Mouse (Mus musculus) midbrain, embryonic 13.5 days (tissue): ENCODE results near the gene Dnajc24. TPM values are rescaled to one million over a fixed set of nuclear protein-coding genes. Genes with fewer than 3 reads are reported as not detected.

Experiments
- ATAC-seq: fragments of 200-750 bp; cut with Nextera tagmentation; 2 replicates; pipeline ENCODE4 v1.8.0; 2017; ENCODE audit warnings: mild to moderate bottlenecking, moderate TSS enrichment, moderate library complexity
- H3K27ac ChIP-seq: fragments of 300-500 bp; sonication (generic); 2 replicates; pipeline ENCODE4 v1.5.1; 2015; ENCODE audit warnings: inconsistent platforms, mild to moderate bottlenecking, moderate library complexity
- H3K27me3 ChIP-seq: fragments of 300-500 bp; sonication (generic); 2 replicates; pipeline ENCODE4 v1.6.1; 2015; ENCODE audit warnings: mild to moderate bottlenecking, inconsistent platforms
- H3K36me3 ChIP-seq: fragments of 300-500 bp; sonication (generic); 2 replicates; pipeline ENCODE4 v1.6.1; 2015; ENCODE audit warnings: mild to moderate bottlenecking, inconsistent platforms
- H3K4me1 ChIP-seq: fragments of 300-500 bp; sonication (generic); replicated peaks from 2 replicates; pipeline ENCODE4 v1.6.1; 2015; ENCODE audit warnings: inconsistent platforms
- H3K4me2 ChIP-seq: fragments of 300-500 bp; sonication (generic); replicated peaks from 2 replicates; pipeline ENCODE4 v1.6.1; 2015; ENCODE audit warnings: moderate library complexity, mild to moderate bottlenecking, inconsistent platforms
- H3K4me3 ChIP-seq: fragments of 300-500 bp; sonication (generic); replicated peaks from 2 replicates; pipeline ENCODE4 v1.5.1; 2015; ENCODE audit warnings: mild to moderate bottlenecking, inconsistent platforms
- H3K9ac ChIP-seq: fragments of 300-500 bp; sonication (generic); replicated peaks from 2 replicates; pipeline ENCODE4 v1.6.1; 2015; ENCODE audit warnings: mild to moderate bottlenecking, inconsistent platforms
- H3K9me3 ChIP-seq: fragments of 300-500 bp; sonication (generic); 2 replicates; pipeline ENCODE4 v1.6.1; 2016; ENCODE audit warnings: mild to moderate bottlenecking, inconsistent platforms
- WGBS: fragments of 180-500 bp; shearing (Covaris S2); methylation state at CpG from one replicate; pipeline ENCODE4 v1.1.7; 2015; 5-methylcytosine and 5-hydroxymethylcytosine counted together
- microRNA-seq: library from miRNA; unstranded; fragments of <30 nt; microRNA quantifications from one replicate; pipeline ENCODE4, GENCODE M21; 2016
- polyA plus RNA-seq: library from polyadenylated mRNA; unstranded; fragments of >200 nt; fragmentation: Nextera tagmentation; extraction: Ambion mirVana; gene quantifications from 2 replicates; pipeline ENCODE4 v1.2.1, GENCODE M21; 2015

Gene Dnajc24
- polyA plus RNA-seq, 1 experiment from 2014 or later = 37.9 TPM

GRCm38 (mm10) chr2:105963447-105963846 is 39.9 kb downstream of the Dnajc24 start:
- Histone ChIP-seq H3K9ac (no peak overlapping the region), H3K4me2 (no peak overlapping the region), H3K27me3 (no peaks in the 10 kb centered on the region), H3K36me3 (peaks cover 18% of the 10 kb centered on the region), H3K4me3 (no peak overlapping the region), H3K4me1 (no peaks in the 10 kb centered on the region), H3K9me3 (no peaks in the 10 kb centered on the region), H3K27ac (no peak overlapping the region)
- ATAC-seq = no peak
- WGBS = 73% methylated on average over 1 of the region's 1 CpGs

DNA sequence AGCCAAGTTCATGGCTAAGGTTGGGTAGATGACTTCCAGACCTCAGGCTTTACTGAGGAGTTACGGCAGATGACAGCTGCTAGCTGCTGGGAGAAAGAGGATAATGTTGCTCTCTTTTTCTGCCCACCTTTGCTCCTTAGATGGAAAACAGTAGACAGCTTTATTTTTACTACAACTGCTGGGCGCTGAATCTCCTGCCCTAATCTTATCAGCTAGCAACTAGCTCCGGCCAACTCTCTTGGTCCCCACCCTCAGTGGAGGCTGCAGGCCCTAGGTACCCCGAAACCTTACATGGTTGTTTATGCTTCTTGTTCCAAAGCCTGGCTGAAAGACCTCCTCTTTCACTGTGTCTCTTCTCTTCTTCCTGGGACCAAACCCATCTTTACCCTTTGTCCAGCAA is 49.5 kb downstream of the Dnajc24 start:
- Histone ChIP-seq H3K4me3 (no peak overlapping the region), H3K9me3 (no peaks in the 10 kb centered on the region), H3K9ac (no peak overlapping the region), H3K4me1 (no peaks in the 10 kb centered on the region), H3K27me3 (no peaks in the 10 kb centered on the region), H3K36me3 (no peaks in the 10 kb centered on the region), H3K4me2 (no peak overlapping the region), H3K27ac (no peak overlapping the region)
- ATAC-seq = no peak
- 92% methylated on average over 4 of the region's 4 CpGs for WGBS

- 100% methylated on average over 1 of the region's 1 CpGs for WGBS
- no peak for ATAC-seq
- H3K9ac ChIP-seq = no peak overlapping the region
Measured at GRCm38 (mm10) chr2:105951350-105951940, 51.9 kb downstream of the Dnajc24 start.

GRCm38 (mm10) chr2:105950131-105950530 is 53.2 kb downstream of the Dnajc24 start:
- no peak for ATAC-seq
- H3K36me3 ChIP-seq = no peaks in the 10 kb centered on the region
- H3K4me2 ChIP-seq = no peak overlapping the region
- H3K9me3 ChIP-seq = no peaks in the 10 kb centered on the region
- no peaks in the 10 kb centered on the region for H3K4me1 ChIP-seq
- H3K27me3 ChIP-seq = no peaks in the 10 kb centered on the region
- 90% methylated on average over 2 of the region's 2 CpGs for WGBS
- no peak overlapping the region for H3K4me3 ChIP-seq
- H3K9ac ChIP-seq = no peak overlapping the region
- no peak overlapping the region for H3K27ac ChIP-seq

More at GRCm38 (mm10) chr2:105951350-105951940, 51.9 kb downstream of the Dnajc24 start:
- Histone ChIP-seq H3K36me3 (no peaks in the 10 kb centered on the region), H3K4me1 (no peaks in the 10 kb centered on the region), H3K4me3 (no peak overlapping the region), H3K4me2 (no peak overlapping the region), H3K9me3 (no peaks in the 10 kb centered on the region), H3K27ac (no peak overlapping the region), H3K27me3 (no peaks in the 10 kb centered on the region)

- Histone ChIP-seq H3K4me1 (peaks cover 13% of the 10 kb centered on the region), H3K27me3 (peaks cover 18% of the 10 kb centered on the region), H3K4me3 (no peak overlapping the region), H3K9me3 (no peaks in the 10 kb centered on the region), H3K4me2 (no peak overlapping the region), H3K9ac (0 out of 2 replicates have a peak overlapping the region, but pooled peaks have one; percentile 16), H3K27ac (no peak overlapping the region), H3K36me3 (no peaks in the 10 kb centered on the region)
- WGBS = 32% methylated on average over 5 of the region's 5 CpGs
- peak; percentile 91 for ATAC-seq
Measured at GRCm38 (mm10) chr2:105917623-105918346, 85.6 kb downstream of the Dnajc24 start.

Small RNAs within 50 kb of the gene (microRNA-seq; reads per million reads assigned to microRNA genes)
- not detected for gene Gm22002

Other genes starting within 250 kb of the Dnajc24 start
- gene Elp4, start 99.0 kb downstream of the Dnajc24 start, polyA plus RNA-seq = 43.3 and 45.2 TPM in 2 replicates
- 103 and 106 TPM in 2 replicates for gene Immp1l, start 98.9 kb downstream of the Dnajc24 start, polyA plus RNA-seq